ENCODE assay signal across 13 mouse cellular contexts in genomic region chr7:114731175-114731574, GRCm38 (mm10). TPM values are rescaled to one million over a fixed set of nuclear protein-coding genes. Genes with fewer than 3 reads are reported as not detected.
"Had no signal": no experiment of that assay in that cellular context is flagged by ENCODE, and none has a peak within 500 bp of the region (broad histone marks: within the 10 kb centered on the region; RNA-seq: fewer than 3 reads in every experiment).

No protein-coding gene starts in this region.

- H3K36me3 ChIP-seq: kidney, embryonic 15.5 days; limb, embryonic 10.5 days; liver, embryonic 13.5 days; lung, embryonic 15.5 days; midbrain, embryonic 13.5 days had no signal

- H3K9me3 ChIP-seq: kidney, embryonic 15.5 days; limb, embryonic 10.5 days; liver, embryonic 13.5 days; lung, embryonic 15.5 days; midbrain, embryonic 13.5 days had no signal

- H3K4me3 ChIP-seq: kidney, embryonic 15.5 days; left cerebral cortex, adult 2 months; limb, embryonic 10.5 days; liver, embryonic 13.5 days; lung, embryonic 15.5 days; midbrain, embryonic 13.5 days had no signal

- DNase-seq: kidney, postnatal 14 days; liver, embryonic 13.5 days; liver, postnatal 0 days; lung, postnatal 14 days; right cerebral cortex, adult 18-20 months; spleen, adult 18-20 months had no signal

- H3K4me1 ChIP-seq: kidney, embryonic 15.5 days; limb, embryonic 10.5 days; liver, embryonic 13.5 days; lung, embryonic 15.5 days; midbrain, embryonic 13.5 days had no signal

- H3K27ac ChIP-seq: kidney, embryonic 15.5 days; left cerebral cortex, adult 2 months; limb, embryonic 10.5 days; liver, embryonic 13.5 days; lung, embryonic 15.5 days; macrophage; midbrain, embryonic 13.5 days had no signal

- H3K27me3 ChIP-seq: kidney, embryonic 15.5 days; liver, embryonic 13.5 days; lung, embryonic 15.5 days; midbrain, embryonic 13.5 days had no signal

- H3K4me2 ChIP-seq: kidney, embryonic 15.5 days; liver, embryonic 13.5 days; lung, embryonic 15.5 days; midbrain, embryonic 13.5 days had no signal

- ATAC-seq: liver, postnatal 0 days; midbrain, embryonic 13.5 days had no signal

- H3K9ac ChIP-seq: kidney, embryonic 15.5 days; liver, embryonic 13.5 days; liver, postnatal 0 days; lung, embryonic 15.5 days; midbrain, embryonic 13.5 days had no signal

RNA-seq across cellular contexts. Expression of gene Insc, which starts 12.3 kb away (rescaled TPM):
- polyA plus RNA-seq: macrophage had no signal

RNA-seq across cellular contexts. Expression of gene Calcb, which starts 12.7 kb away (rescaled TPM):
- total RNA-seq: left cerebral cortex, adult 2 months had no signal
- polyA plus RNA-seq: limb, embryonic 10.5 days; liver, embryonic 13.5 days; liver, postnatal 0 days; macrophage; testis, adult 2 months had no signal
